Mouse (Mus musculus) MEL (cell line): ENCODE data around the gene Pdxk. TPM values are rescaled to one million over a fixed set of nuclear protein-coding genes. Genes with fewer than 3 reads are reported as not detected.

ENCODE experiments used
- DNase-seq: peaks from one replicate; pipeline ENCODE4 v3.0.0; 2011; ENCODE audit warnings: low read depth, low spot score
- H3K27ac ChIP-seq: 2 replicates; pipeline ENCODE4 v1.5.1; 2012; ENCODE audit warnings: low read depth, mild to moderate bottlenecking, control low read depth, low read length, moderate library complexity; ENCODE audit not compliant: control insufficient read depth
- H3K27me3 ChIP-seq, 2 experiments: fragments of 150-350 bp in 1 of 2; sonication (generic) in 1 of 2; 2 replicates each; pipeline ENCODE4 v1.6.1; 2012; ENCODE audit warnings: low read length in 2 of 2, mild to moderate bottlenecking in 2 of 2, improper control_type of control experiment in 1 of 2, moderate library complexity in 1 of 2; ENCODE audit not compliant: insufficient read depth in 2 of 2, control insufficient read depth in 1 of 2
- H3K36me3 ChIP-seq, 2 experiments: 2 replicates each; pipeline ENCODE4 v1.6.1; 2012 to 2014; ENCODE audit warnings: low read length in 2 of 2, improper control_type of control experiment in 1 of 2, inconsistent platforms in 1 of 2, mild to moderate bottlenecking in 1 of 2; ENCODE audit not compliant: insufficient read depth in 2 of 2, control insufficient read depth in 1 of 2
- H3K4me1 ChIP-seq, 2 experiments: fragments of 150-350 bp in 1 of 2; sonication (generic) in 1 of 2; 2 replicates each; pipeline ENCODE4 v1.6.1; 2012; ENCODE audit warnings: low read length in 2 of 2, improper control_type of control experiment in 1 of 2, mild to moderate bottlenecking in 1 of 2; ENCODE audit not compliant: insufficient read depth in 2 of 2, control insufficient read depth in 1 of 2
- H3K4me3 ChIP-seq, 2 experiments: fragments of 150-350 bp in 1 of 2; sonication (generic) in 1 of 2; 2 replicates each; pipeline ENCODE4 v1.5.1; 2012; ENCODE audit warnings: low read depth in 2 of 2, low read length in 2 of 2, mild to moderate bottlenecking in 2 of 2, moderate library complexity in 2 of 2, control low read depth in 1 of 2, improper control_type of control experiment in 1 of 2; ENCODE audit not compliant: control insufficient read depth in 1 of 2, insufficient read depth in 1 of 2
- H3K79me2 ChIP-seq: 2 replicates; pipeline ENCODE4 v1.6.1; 2012; ENCODE audit warnings: mild to moderate bottlenecking, low read length, moderate library complexity; ENCODE audit not compliant: control insufficient read depth, poor library complexity, insufficient read depth
- H3K9ac ChIP-seq: 2 replicates; pipeline ENCODE4 v1.6.1; 2012; ENCODE audit warnings: low read depth, mild to moderate bottlenecking, control low read depth, low read length, moderate library complexity; ENCODE audit not compliant: control insufficient read depth, poor library complexity, severe bottlenecking
- H3K9me3 ChIP-seq: fragments of 150-350 bp; sonication (generic); replicated peaks from 2 replicates; pipeline ENCODE4 v1.6.1; 2012; ENCODE audit warnings: mild to moderate bottlenecking, low read length, improper control_type of control experiment, moderate library complexity; ENCODE audit not compliant: insufficient read depth
- BHLHE40 ChIP-seq: IDR thresholded peaks from 2 replicates; pipeline ENCODE4 v1.6.1; 2012; ENCODE audit warnings: low read depth, mild to moderate bottlenecking, inconsistent platforms, low read length, improper control_type of control experiment, borderline replicate concordance
- CHD1 ChIP-seq: IDR thresholded peaks from 2 replicates; pipeline ENCODE4 v1.6.1; 2012; ENCODE audit warnings: low read depth, mild to moderate bottlenecking, inconsistent platforms, low read length, improper control_type of control experiment
- CHD2 ChIP-seq: IDR thresholded peaks from 2 replicates; pipeline ENCODE4 v1.6.1; 2011; ENCODE audit warnings: low read length, improper control_type of control experiment
- CTCF ChIP-seq, 3 experiments: IDR thresholded peaks in 2 of 3; conservative IDR thresholded peaks in 1 of 3; 2 replicates each; pipeline ENCODE4 v1.5.1; 2011 to 2012; ENCODE audit warnings: low read length in 3 of 3, low read depth in 2 of 3, mild to moderate bottlenecking in 2 of 3, improper control_type of control experiment in 1 of 3, inconsistent platforms in 1 of 3, mixed read lengths in 1 of 3, moderate library complexity in 1 of 3; ENCODE audit not compliant: control insufficient read depth in 1 of 3, insufficient read depth in 1 of 3, poor library complexity in 1 of 3, severe bottlenecking in 1 of 3
- ELF1 ChIP-seq: IDR thresholded peaks from 2 replicates; pipeline ENCODE4 v1.6.1; 2014; ENCODE audit warnings: low read depth, mild to moderate bottlenecking, inconsistent platforms, low read length, improper control_type of control experiment, moderate library complexity
- EP300 ChIP-seq, 2 experiments: IDR thresholded peaks; 2 replicates each; pipeline ENCODE4 v1.6.1; 2011; ENCODE audit warnings: improper control_type of control experiment in 2 of 2, low read length in 2 of 2, low read depth in 1 of 2, mild to moderate bottlenecking in 1 of 2
- ETS1 ChIP-seq: IDR thresholded peaks from 2 replicates; pipeline ENCODE4 v1.6.1; 2012; ENCODE audit warnings: low read depth, mild to moderate bottlenecking, inconsistent platforms, low read length, improper control_type of control experiment, moderate library complexity
- GABPA ChIP-seq: IDR thresholded peaks from 2 replicates; pipeline ENCODE4 v1.6.1; 2012; ENCODE audit warnings: low read depth, mild to moderate bottlenecking, inconsistent platforms, low read length, improper control_type of control experiment, moderate library complexity
- GATA1 ChIP-seq: IDR thresholded peaks from 2 replicates; pipeline ENCODE4 v1.6.1; 2011; ENCODE audit warnings: low read depth, low read length, improper control_type of control experiment
- MAFK ChIP-seq: IDR thresholded peaks from 2 replicates; pipeline ENCODE4 v1.6.1; 2011; ENCODE audit warnings: low read depth, mild to moderate bottlenecking, low read length, improper control_type of control experiment, borderline replicate concordance
- MAX ChIP-seq: IDR thresholded peaks from 2 replicates; pipeline ENCODE4 v1.6.1; 2011; ENCODE audit warnings: low read length, improper control_type of control experiment
- MEF2A ChIP-seq: IDR thresholded peaks from 2 replicates; pipeline ENCODE4 v1.6.1; 2014; ENCODE audit warnings: low read depth, mild to moderate bottlenecking, inconsistent platforms, low read length, improper control_type of control experiment; ENCODE audit not compliant: poor library complexity, insufficient replicate concordance, severe bottlenecking; ENCODE audit errors: extremely low read depth
- MXI1 ChIP-seq: IDR thresholded peaks from 2 replicates; pipeline ENCODE4 v1.6.1; 2011; ENCODE audit warnings: mild to moderate bottlenecking, low read depth, low read length, improper control_type of control experiment
- MYB ChIP-seq: IDR thresholded peaks from 2 replicates; pipeline ENCODE4 v1.6.1; 2011; ENCODE audit warnings: mild to moderate bottlenecking, low read depth, low read length, improper control_type of control experiment
- NELFE ChIP-seq: IDR thresholded peaks from 2 replicates; pipeline ENCODE4 v1.6.1; 2011; ENCODE audit warnings: low read depth, low read length, improper control_type of control experiment
- NRF1 ChIP-seq: IDR thresholded peaks from 2 replicates; pipeline ENCODE4 v1.6.1; 2014; ENCODE audit warnings: low read depth, mild to moderate bottlenecking, inconsistent platforms, low read length, improper control_type of control experiment, moderate library complexity; ENCODE audit not compliant: poor library complexity, insufficient read depth, severe bottlenecking
- POLR2A ChIP-seq, 2 experiments: IDR thresholded peaks; 2 replicates each; pipeline ENCODE4 v1.6.1; 2011 to 2012; ENCODE audit warnings: low read length in 2 of 2, mild to moderate bottlenecking in 2 of 2, control low read depth in 1 of 2, improper control_type of control experiment in 1 of 2, low read depth in 1 of 2, moderate library complexity in 1 of 2; ENCODE audit not compliant: control insufficient read depth in 1 of 2, insufficient read depth in 1 of 2, poor library complexity in 1 of 2
- POLR2AphosphoS2 ChIP-seq: IDR thresholded peaks from 2 replicates; pipeline ENCODE4 v1.6.1; 2011; ENCODE audit warnings: low read length, improper control_type of control experiment
- POLR2AphosphoS5 ChIP-seq: IDR thresholded peaks from 2 replicates; pipeline ENCODE4 v1.6.1; 2012; ENCODE audit warnings: low read depth, borderline replicate concordance, mild to moderate bottlenecking, inconsistent platforms, low read length, moderate library complexity, mixed read lengths
- RAD21 ChIP-seq: IDR thresholded peaks from 2 replicates; pipeline ENCODE4 v1.6.1; 2011; ENCODE audit warnings: mild to moderate bottlenecking, low read depth, low read length, improper control_type of control experiment
- RCOR1 ChIP-seq: IDR thresholded peaks from 2 replicates; pipeline ENCODE4 v1.6.1; 2012; ENCODE audit warnings: low read depth, mild to moderate bottlenecking, inconsistent platforms, low read length, improper control_type of control experiment
- SIN3A ChIP-seq: IDR thresholded peaks from 2 replicates; pipeline ENCODE4 v1.6.1; 2012; ENCODE audit warnings: low read length, improper control_type of control experiment, inconsistent platforms
- TBP ChIP-seq: IDR thresholded peaks from 2 replicates; pipeline ENCODE4 v1.8.0; 2011; ENCODE audit warnings: low read depth, low read length, improper control_type of control experiment
- TCF12 ChIP-seq: IDR thresholded peaks from 2 replicates; pipeline ENCODE4 v1.6.1; 2014; ENCODE audit warnings: low read depth, mild to moderate bottlenecking, inconsistent platforms, low read length, improper control_type of control experiment, moderate library complexity
- UBTF ChIP-seq: IDR thresholded peaks from 2 replicates; pipeline ENCODE4 v1.6.1; 2012; ENCODE audit warnings: low read depth, mild to moderate bottlenecking, inconsistent platforms, low read length, improper control_type of control experiment, moderate library complexity, borderline replicate concordance; ENCODE audit not compliant: insufficient read depth
- USF1 ChIP-seq: IDR thresholded peaks from 2 replicates; pipeline ENCODE4 v1.6.1; 2014; ENCODE audit warnings: low read depth, mild to moderate bottlenecking, inconsistent platforms, low read length, improper control_type of control experiment, moderate library complexity
- USF2 ChIP-seq, 2 experiments: IDR thresholded peaks; 2 replicates each; pipeline ENCODE4 v1.6.1; 2011 to 2012; ENCODE audit warnings: improper control_type of control experiment in 2 of 2, low read length in 2 of 2, borderline replicate concordance in 1 of 2, inconsistent platforms in 1 of 2, low read depth in 1 of 2, mild to moderate bottlenecking in 1 of 2; ENCODE audit not compliant: insufficient read depth in 1 of 2
- ZC3H11A ChIP-seq: IDR thresholded peaks from 2 replicates; pipeline ENCODE4 v1.6.1; 2012; ENCODE audit warnings: low read depth, mild to moderate bottlenecking, inconsistent platforms, low read length, improper control_type of control experiment
- ZMIZ1 ChIP-seq: IDR thresholded peaks from 2 replicates; pipeline ENCODE4 v1.6.1; 2012; ENCODE audit warnings: low read depth, mild to moderate bottlenecking, inconsistent platforms, low read length, improper control_type of control experiment, moderate library complexity
- polyA plus RNA-seq, 2 experiments: library from polyadenylated mRNA; stranded (reverse) in 1 of 2; unstranded in 1 of 2; fragments of >175 nt in 1 of 2; fragments of >200 nt in 1 of 2; gene quantifications; 2 replicates each; pipeline versions ENCODE4 v1.2.1 to v1.2.4; 2012; ENCODE audit warnings: low replicate concordance in 2 of 2, low read depth in 1 of 2; ENCODE audit not compliant: insufficient read length in 2 of 2, insufficient read depth in 1 of 2, missing spikeins in 1 of 2
- total RNA-seq: library from RNA; depleted of rRNA; stranded (reverse); fragments of 300-350 nt; gene quantifications from 2 replicates; pipeline ENCODE4 v1.2.3, GENCODE M21; 2012

Pdxk gene
- total and polyA plus RNA-seq, 3 experiments = 28.7 to 29.3 TPM; not detected in 1

DNA sequence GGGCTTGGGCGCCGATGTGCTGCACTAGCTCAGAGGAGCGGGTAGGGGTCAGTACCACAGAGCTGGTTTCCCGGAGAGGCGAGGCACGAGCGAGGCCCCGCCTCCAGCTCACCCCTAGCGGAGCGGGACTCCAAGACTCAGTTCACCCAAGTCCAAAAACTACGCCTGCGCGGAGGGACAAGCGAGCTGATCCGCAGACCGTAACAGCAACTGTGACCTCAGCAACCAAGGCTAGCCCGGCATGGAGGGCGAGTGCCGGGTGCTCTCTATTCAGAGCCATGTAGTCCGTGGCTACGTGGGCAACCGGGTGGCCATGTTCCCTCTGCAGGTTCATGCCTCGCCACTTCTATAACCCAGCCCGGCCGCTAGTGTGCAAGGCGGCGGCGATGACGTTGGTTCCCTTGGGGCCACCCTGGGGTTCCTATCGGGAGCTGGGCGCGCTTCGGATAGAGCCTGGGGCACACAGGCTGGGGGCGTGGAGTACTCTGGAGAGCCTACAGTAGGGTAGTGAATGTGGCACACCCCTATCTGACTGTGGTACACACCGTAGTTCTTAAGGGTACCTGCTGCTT, 17.2 kb upstream of the Pdxk start (continued):
- TF ChIP-seq CTCF (IDR thresholded peaks at IDR 0.05 in 2 of 3, conservative IDR thresholded peaks at IDR 0.05 in 1 of 3; ENCODE audit: control insufficient read depth in 1 of 3, insufficient read depth in 1 of 3, low read depth in 2 of 3, low read length in 3 of 3, poor library complexity in 1 of 3, severe bottlenecking in 1 of 3) (peak; percentile 29 to 35 (median 34); a peak in 5 of 6 replicates), UBTF (no peak)

DNA sequence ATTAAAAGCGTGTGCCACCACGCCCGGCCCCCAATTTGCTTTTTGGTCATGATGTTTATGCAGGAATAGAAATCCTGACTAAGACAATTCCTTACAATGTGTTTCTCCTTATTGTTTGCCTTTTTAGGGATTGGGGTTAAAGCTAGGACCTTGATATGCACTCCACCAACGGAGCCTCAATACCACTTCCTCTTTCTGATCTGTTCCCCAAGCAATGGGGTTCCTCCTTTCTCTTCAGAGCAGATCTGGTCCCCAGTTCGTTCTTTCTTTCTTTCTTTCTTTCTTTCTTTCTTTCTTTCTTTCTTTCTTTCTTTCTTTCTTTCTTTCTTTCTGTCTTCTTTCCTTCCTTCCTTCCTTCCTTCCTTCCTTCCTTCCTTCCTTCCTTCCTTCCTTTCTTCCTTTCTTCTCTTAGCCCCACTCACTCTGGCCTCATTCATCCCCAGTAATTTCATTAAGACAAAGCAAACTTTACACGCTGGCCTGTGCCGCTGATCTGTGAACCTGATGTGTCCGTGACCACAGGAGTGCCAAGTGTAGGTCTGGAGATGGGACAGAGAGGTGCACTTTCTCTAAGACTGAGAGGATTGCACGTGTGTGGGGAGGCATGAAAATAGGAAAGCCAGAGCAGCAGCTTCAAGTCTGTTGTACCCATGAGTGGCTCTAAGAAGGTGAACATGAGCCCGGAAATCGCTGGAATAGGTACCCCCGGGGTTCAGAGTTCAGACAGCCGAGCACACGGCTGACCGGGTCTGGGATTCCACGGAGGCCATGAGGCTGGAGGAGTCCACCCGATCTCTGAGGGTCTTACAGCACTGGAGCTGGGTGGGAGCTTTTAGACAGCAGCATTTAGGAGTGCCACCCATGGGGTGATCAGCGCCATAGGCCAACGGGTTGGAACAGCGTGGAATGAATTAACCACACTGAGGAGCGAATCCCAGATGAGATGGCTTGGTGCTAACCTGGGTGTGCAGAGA, 16.5 kb upstream of the Pdxk start:
- Histone ChIP-seq H3K4me1 (peaks cover 2 to 33% of the 10 kb centered on the region in 2 experiments; a peak in 3 of 4 replicates), H3K4me3 (peak overlapping the region; percentile 69 to 71), H3K27ac (peak overlapping the region; percentile 96), H3K36me3 (peaks cover 0 to 14% of the 10 kb centered on the region in 2 experiments; a peak in 2 of 4 replicates), H3K79me2 (no peaks in the 10 kb centered on the region; the same call in 1 of the 2 replicates), H3K9ac (peak overlapping the region; percentile 83), H3K9me3 (no peaks in the 10 kb centered on the region), H3K27me3 (no peaks in the 10 kb centered on the region)
- peak; percentile 89 for DNase-seq
- TF ChIP-seq GATA1 (no peak), MEF2A (no peak), MYB (no peak), TBP (peak; percentile 83; the same call in 1 of the 2 replicates), CTCF (IDR thresholded peaks at IDR 0.05 in 2 of 3, conservative IDR thresholded peaks at IDR 0.05 in 1 of 3; ENCODE audit: control insufficient read depth in 1 of 3, insufficient read depth in 1 of 3, low read depth in 2 of 3, low read length in 3 of 3, poor library complexity in 1 of 3, severe bottlenecking in 1 of 3) (no peak; a peak in 1 of 6 replicates), POLR2AphosphoS2 (0 out of 2 replicates have a peak, but pooled peaks have one; percentile 14), ETS1 (0 out of 2 replicates have a peak, but pooled peaks have one; percentile 32), RCOR1 (peak; percentile 43; the same call in 1 of the 2 replicates), MAX (peak; percentile 58; the same call in 1 of the 2 replicates), USF1 (no peak), NELFE (peak; percentile 38; the same call in 1 of the 2 replicates), EP300 (IDR thresholded peaks at IDR 0.05; ENCODE audit: low read depth in 1 of 2, low read length in 2 of 2) (peak; percentile 13 to 84; a peak in 2 of 4 replicates), POLR2AphosphoS5 (no peak), MAFK (no peak), ZMIZ1 (peak; percentile 45; the same call in 1 of the 2 replicates), RAD21 (no peak), GABPA (no peak), CHD2 (no peak), POLR2A (IDR thresholded peaks at IDR 0.05; ENCODE audit: control insufficient read depth in 1 of 2, insufficient read depth in 1 of 2, low read depth in 1 of 2, low read length in 2 of 2, poor library complexity in 1 of 2) (no peak; a peak in 2 of 4 replicates), UBTF (no peak), ZC3H11A (no peak), USF2 (IDR thresholded peaks at IDR 0.05; ENCODE audit: borderline replicate concordance in 1 of 2, insufficient read depth in 1 of 2, low read depth in 1 of 2, low read length in 2 of 2) (no peak), BHLHE40 (no peak), MXI1 (peak; percentile 80), TCF12 (peak; percentile 25; the same call in 1 of the 2 replicates), NRF1 (no peak), ELF1 (0 out of 2 replicates have a peak, but pooled peaks have one; percentile 27), CHD1 (no peak), SIN3A (peak; percentile 56)
